ENCODE assay signal across 8 mouse cellular contexts in genomic region chr17:21009726-21010125, GRCm38 (mm10). TPM values are rescaled to one million over a fixed set of nuclear protein-coding genes. Genes with fewer than 3 reads are reported as not detected.
DNase-seq lines count a peak whose midpoint lies in the region; ATAC-seq and TF ChIP-seq lines count a peak whose summit lies in the region.

No protein-coding gene starts in this region.

- H3K4me1 ChIP-seq in lung, postnatal 0 days (ENCODE audit: insufficient read depth, low read depth, low read length) = peaks cover 7% of the 10 kb centered on the region; the same call in 1 of the 2 replicates
- H3K4me1 ChIP-seq in limb, embryonic 12.5 days (replicated peaks) = peaks cover 11% of the 10 kb centered on the region; the same call in 1 of the 2 replicates
- H3K4me1 ChIP-seq in stomach, embryonic 15.5 days = 0 out of 2 replicates have a peak, but pooled peaks cover 2% of the 10 kb centered on the region

- DNase-seq in adrenal gland, adult (ENCODE audit: inconsistent age in 2 of 2, low spot score in 1 of 2) = peak; percentile 7 to 55
- no peak for DNase-seq in adrenal gland, adult 18-20 months (ENCODE audit: low spot score in 2 of 2)
- DNase-seq in lung, postnatal 0 days (ENCODE audit: low spot score) = peak; percentile 5
- no peak for DNase-seq in lung, postnatal 14 days
- no peak for DNase-seq in urinary bladder, adult 2 months (ENCODE audit: low spot score)
- no peak for DNase-seq in ovary, postnatal 36 days (ENCODE audit: low spot score)

- H3K4me2 ChIP-seq in lung, postnatal 0 days (replicated peaks; ENCODE audit: low read depth, low read length) = peak overlapping the region; percentile 71
- H3K4me2 ChIP-seq in limb, embryonic 12.5 days = peak overlapping the region; percentile 78
- H3K4me2 ChIP-seq in stomach, embryonic 15.5 days = peak overlapping the region; percentile 67

- peak overlapping the region; percentile 93 for H3K4me3 ChIP-seq in lung, postnatal 0 days (ENCODE audit: low read depth, low read length)
- peak overlapping the region; percentile 73 for H3K4me3 ChIP-seq in limb, embryonic 12.5 days (replicated peaks)
- peak overlapping the region; percentile 78 for H3K4me3 ChIP-seq in stomach, embryonic 15.5 days (replicated peaks)

- no peaks in the 10 kb centered on the region; the same call in 1 of the 2 replicates for H3K36me3 ChIP-seq in lung, postnatal 0 days (ENCODE audit: insufficient read depth, low read length)
- H3K36me3 ChIP-seq in limb, embryonic 12.5 days = peaks cover 29% of the 10 kb centered on the region
- peaks cover 11% of the 10 kb centered on the region for H3K36me3 ChIP-seq in stomach, embryonic 15.5 days

- 0% methylated on average over 1 of the region's 1 CpGs for WGBS in lung, postnatal 0 days
- 19% methylated on average over 1 of the region's 1 CpGs for WGBS in limb, embryonic 12.5 days
- WGBS in stomach, embryonic 15.5 days = 20% methylated on average over 1 of the region's 1 CpGs

- peak overlapping the region; percentile 82 for H3K9ac ChIP-seq in lung, postnatal 0 days (replicated peaks; ENCODE audit: low read depth)
- peak overlapping the region; percentile 89 for H3K9ac ChIP-seq in limb, embryonic 12.5 days (replicated peaks)
- peak overlapping the region; percentile 81; the same call in 1 of the 2 replicates for H3K9ac ChIP-seq in stomach, embryonic 15.5 days

- no peaks in the 10 kb centered on the region for H3K9me3 ChIP-seq in lung, postnatal 0 days (ENCODE audit: low read length)
- no peaks in the 10 kb centered on the region for H3K9me3 ChIP-seq in limb, embryonic 12.5 days
- H3K9me3 ChIP-seq in stomach, embryonic 15.5 days = no peaks in the 10 kb centered on the region

- H3K27ac ChIP-seq in lung, postnatal 0 days (ENCODE audit: low read length) = peak overlapping the region; percentile 95
- peak overlapping the region; percentile 91; the same call in 1 of the 2 replicates for H3K27ac ChIP-seq in limb, embryonic 12.5 days
- H3K27ac ChIP-seq in stomach, embryonic 15.5 days = peak overlapping the region; percentile 95; the same call in 1 of the 2 replicates

- ATAC-seq in lung, postnatal 0 days = no peak
- ATAC-seq in limb, embryonic 12.5 days (ENCODE audit: insufficient number of reproducible peaks, insufficient read depth, low FRiP score, low TSS enrichment, low read depth) = no peak
- ATAC-seq in stomach, embryonic 15.5 days (ENCODE audit: insufficient read depth, low FRiP score, low read depth) = no peak

- no peak for TF ChIP-seq CTCF in lung, postnatal 0 days (IDR thresholded peaks at IDR 0.05)

- no peaks in the 10 kb centered on the region for H3K27me3 ChIP-seq in lung, postnatal 0 days (replicated peaks; ENCODE audit: insufficient read depth, low read length)
- H3K27me3 ChIP-seq in limb, embryonic 12.5 days = no peaks in the 10 kb centered on the region
- H3K27me3 ChIP-seq in stomach, embryonic 15.5 days (replicated peaks) = no peaks in the 10 kb centered on the region

- no peak for TF ChIP-seq EP300 in lung, postnatal 0 days (IDR thresholded peaks at IDR 0.05)

RNA-seq across cellular contexts. Expression of gene Zfp160, which starts 1.0 kb away (rescaled TPM):
- total RNA-seq in adrenal gland, adult 18-20 months (2021) = 10 to 100 TPM; 14.5 to 16.9 TPM
- polyA plus RNA-seq in lung, postnatal 0 days (2015; fragmentation: Nextera tagmentation; extraction: Ambion mirVana) = 7.7 and 8.8 TPM in 2 replicates
- 19.7 and 19.9 TPM in 2 replicates for polyA plus RNA-seq in limb, embryonic 12.5 days (2016; fragmentation: Nextera tagmentation; extraction: Ambion mirVana)
- polyA plus RNA-seq in stomach, embryonic 15.5 days (2015; fragmentation: Nextera tagmentation; extraction: Ambion mirVana) = 12.8 and 13.3 TPM in 2 replicates
- 14.3 and 16.8 TPM in 2 replicates for polyA plus RNA-seq in urinary bladder, adult 2 months (2012; rRNA removed)

RNA-seq across cellular contexts. Expression of gene Vmn1r233, which starts 13.5 kb away (rescaled TPM):
- not detected for total RNA-seq in adrenal gland, adult 18-20 months (2021)
- polyA plus RNA-seq in lung, postnatal 0 days (2015; fragmentation: Nextera tagmentation; extraction: Ambion mirVana) = not detected in 2 replicates
- not detected in 2 replicates for polyA plus RNA-seq in limb, embryonic 12.5 days (2016; fragmentation: Nextera tagmentation; extraction: Ambion mirVana)
- polyA plus RNA-seq in stomach, embryonic 15.5 days (2015; fragmentation: Nextera tagmentation; extraction: Ambion mirVana) = not detected in 2 replicates
- not detected in 2 replicates for polyA plus RNA-seq in urinary bladder, adult 2 months (2012; rRNA removed)

Comparison
In these comparisons a context has a peak if more than half of its experiments do, and no peak if none do; other contexts are left out.
1. DNase-seq: peak in adrenal gland, adult (2 of 2) and lung, postnatal 0 days (single experiment); none in adrenal gland, adult 18-20 months (0 of 2), lung, postnatal 14 days (single experiment), urinary bladder, adult 2 months (single experiment) and ovary, postnatal 36 days (single experiment).
2. Peak in every context shown above with its lines, with median percentiles within 50 percentile points of each other: H3K27ac ChIP-seq, H3K4me2 ChIP-seq, H3K4me3 ChIP-seq and H3K9ac ChIP-seq.